Mouse (Mus musculus) heart, embryonic 11.5 days (tissue): ENCODE data around the gene Ophn1. TPM values are rescaled to one million over a fixed set of nuclear protein-coding genes. Genes with fewer than 3 reads are reported as not detected.

Experiments
- ATAC-seq: fragments of 200-750 bp; cut with Nextera tagmentation; replicated peaks from 2 replicates; pipeline ENCODE4 v1.8.0; 2017; ENCODE audit warnings: moderate library complexity; ENCODE audit not compliant: insufficient number of reproducible peaks, low FRiP score, low TSS enrichment
- H3K27ac ChIP-seq: fragments of 300-500 bp; sonication (generic); 2 replicates; pipeline ENCODE4 v1.5.1; 2014; ENCODE audit warnings: mild to moderate bottlenecking, low read depth, low read length
- H3K27me3 ChIP-seq: fragments of 300-500 bp; sonication (generic); 2 replicates; pipeline ENCODE4 v1.6.1; 2014; ENCODE audit warnings: mild to moderate bottlenecking, low read length, mixed read lengths; ENCODE audit not compliant: control insufficient read depth, insufficient read depth
- H3K36me3 ChIP-seq: fragments of 300-500 bp; sonication (generic); 2 replicates; pipeline ENCODE4 v1.6.1; 2014; ENCODE audit warnings: mild to moderate bottlenecking, low read length, moderate library complexity, mixed read lengths; ENCODE audit not compliant: control insufficient read depth, insufficient read depth
- H3K4me1 ChIP-seq: fragments of 300-500 bp; sonication (generic); 2 replicates; pipeline ENCODE4 v1.6.1; 2014; ENCODE audit warnings: low read length; ENCODE audit not compliant: control insufficient read depth, insufficient read depth
- H3K4me2 ChIP-seq: fragments of 300-500 bp; sonication (generic); 2 replicates; pipeline ENCODE4 v1.6.1; 2014; ENCODE audit warnings: mild to moderate bottlenecking, moderate library complexity
- H3K4me3 ChIP-seq: fragments of 300-500 bp; sonication (generic); 2 replicates; pipeline ENCODE4 v1.5.1; 2014; ENCODE audit warnings: low read depth, low read length
- H3K9ac ChIP-seq: fragments of 300-500 bp; sonication (generic); 2 replicates; pipeline ENCODE4 v1.6.1; 2014; ENCODE audit warnings: mild to moderate bottlenecking, low read depth, low read length, moderate library complexity
- H3K9me3 ChIP-seq: fragments of 300-500 bp; sonication (generic); replicated peaks from 2 replicates; pipeline ENCODE4 v1.6.1; 2016; ENCODE audit warnings: low read length; ENCODE audit not compliant: control insufficient read depth
- WGBS: fragments of 180-500 bp; shearing (Covaris S2); extraction: QIAGEN DNeasy Blood & Tissue Kit; methylation state at CpG from one replicate; pipeline ENCODE4 v1.1.7; 2014; ENCODE audit not compliant: insufficient replicate concordance; 5-methylcytosine and 5-hydroxymethylcytosine counted together
- polyA plus RNA-seq: library from polyadenylated mRNA; unstranded; fragments of >200 nt; fragmentation: Nextera tagmentation; extraction: Ambion mirVana; gene quantifications from 2 replicates; pipeline ENCODE4 v1.2.1, GENCODE M21; 2014

Ophn1 gene
- polyA plus RNA-seq = 10.4 and 11.4 TPM in 2 replicates

- Histone ChIP-seq H3K4me3 (peak within 1 kb of the TSS; percentile 56), H3K9me3 (no peaks in the 10 kb centered on the region), H3K4me1 (no peaks in the 10 kb centered on the region), H3K4me2 (peak within 1 kb of the TSS; percentile 64), H3K9ac (peak within 1 kb of the TSS; percentile 69), H3K27ac (peak within 1 kb of the TSS; percentile 71), H3K36me3 (no peaks in the 10 kb centered on the region), H3K27me3 (no peaks in the 10 kb centered on the region)
- WGBS = 13% methylated on average over 48 of the region's 48 CpGs
- peak; percentile 85 for ATAC-seq
These were observed at the start of gene Ophn1 for GRCm38 (mm10) chrX:98890406-98891116. TSS of gene Ophn1 (minus strand) at chrX:98891025.

- Histone ChIP-seq H3K27ac (peak overlapping the region; percentile 95), H3K4me1 (no peaks in the 10 kb centered on the region), H3K4me3 (peak overlapping the region; percentile 59), H3K9ac (peak overlapping the region; percentile 79), H3K36me3 (no peaks in the 10 kb centered on the region), H3K4me2 (peak overlapping the region; percentile 63), H3K9me3 (no peaks in the 10 kb centered on the region), H3K27me3 (no peaks in the 10 kb centered on the region; the same call in 1 of the 2 replicates)
- WGBS = 18% methylated on average over 53 of the region's 57 CpGs
- ATAC-seq = peak; percentile 89
These were observed 46.9 kb upstream of the Ophn1 start for GRCm38 (mm10) chrX:98937555-98938294.

GRCm38 (mm10) chrX:98936707-98937554 is 46.1 kb upstream of the Ophn1 start:
- Histone ChIP-seq H3K9me3 (no peaks in the 10 kb centered on the region), H3K27me3 (no peaks in the 10 kb centered on the region; the same call in 1 of the 2 replicates), H3K4me2 (peak overlapping the region; percentile 63), H3K4me3 (peak overlapping the region; percentile 59), H3K27ac (peak overlapping the region; percentile 95), H3K36me3 (no peaks in the 10 kb centered on the region), H3K9ac (peak overlapping the region; percentile 79), H3K4me1 (no peaks in the 10 kb centered on the region)
- 21% methylated on average over 66 of the region's 66 CpGs for WGBS
- ATAC-seq = peak; percentile 88

GRCm38 (mm10) chrX:98936101-98936500 is 45.3 kb upstream of the Ophn1 start, which contains the start of gene Yipf6:
TSS of gene Yipf6 (plus strand) at chrX:98936316.
- peak within 1 kb of the TSS; percentile 63 for H3K4me2 ChIP-seq
- WGBS = 62% methylated on average over 3 of the region's 3 CpGs
- H3K9me3 ChIP-seq = no peaks in the 10 kb centered on the region
- H3K4me3 ChIP-seq = peak within 1 kb of the TSS; percentile 59
- peak within 1 kb of the TSS; percentile 95 for H3K27ac ChIP-seq
- H3K9ac ChIP-seq = peak within 1 kb of the TSS; percentile 79
- no peak for ATAC-seq
- H3K27me3 ChIP-seq = no peaks in the 10 kb centered on the region; the same call in 1 of the 2 replicates
- no peaks in the 10 kb centered on the region for H3K36me3 ChIP-seq
- no peaks in the 10 kb centered on the region for H3K4me1 ChIP-seq

GRCm38 (mm10) chrX:98919423-98919822 is 28.6 kb upstream of the Ophn1 start:
- no peak overlapping the region for H3K4me2 ChIP-seq

GRCm38 (mm10) chrX:98908910-98909309 is 18.1 kb upstream of the Ophn1 start:
- WGBS = 50% methylated on average over 1 of the region's 1 CpGs

More at GRCm38 (mm10) chrX:98919423-98919822, 28.6 kb upstream of the Ophn1 start:
- no peaks in the 10 kb centered on the region for H3K9me3 ChIP-seq
- H3K4me1 ChIP-seq = no peaks in the 10 kb centered on the region
- no peak for ATAC-seq
- H3K9ac ChIP-seq = no peak overlapping the region
- no peaks in the 10 kb centered on the region for H3K27me3 ChIP-seq
- H3K36me3 ChIP-seq = no peaks in the 10 kb centered on the region
- no peak overlapping the region for H3K27ac ChIP-seq
- 20% methylated on average over 6 of the region's 6 CpGs for WGBS
- no peak overlapping the region for H3K4me3 ChIP-seq

GRCm38 (mm10) chrX:98904226-98904625 is 13.4 kb upstream of the Ophn1 start:
- H3K4me1 ChIP-seq = no peaks in the 10 kb centered on the region
- no peaks in the 10 kb centered on the region for H3K36me3 ChIP-seq
- no peak for ATAC-seq
- no peaks in the 10 kb centered on the region for H3K9me3 ChIP-seq
- WGBS = 84% methylated on average over 6 of the region's 6 CpGs
- no peak overlapping the region for H3K4me3 ChIP-seq
- no peak overlapping the region for H3K4me2 ChIP-seq
- H3K27ac ChIP-seq = no peak overlapping the region
- H3K27me3 ChIP-seq = no peaks in the 10 kb centered on the region
- no peak overlapping the region for H3K9ac ChIP-seq

More at GRCm38 (mm10) chrX:98908910-98909309, 18.1 kb upstream of the Ophn1 start:
- ATAC-seq = no peak
- H3K9me3 ChIP-seq = no peaks in the 10 kb centered on the region
- no peak overlapping the region for H3K27ac ChIP-seq
- no peaks in the 10 kb centered on the region for H3K4me1 ChIP-seq
- no peaks in the 10 kb centered on the region for H3K27me3 ChIP-seq
- no peaks in the 10 kb centered on the region for H3K36me3 ChIP-seq
- H3K9ac ChIP-seq = no peak overlapping the region
- no peak overlapping the region for H3K4me2 ChIP-seq
- H3K4me3 ChIP-seq = no peak overlapping the region

- Histone ChIP-seq H3K36me3 (no peaks in the 10 kb centered on the region), H3K27me3 (no peaks in the 10 kb centered on the region), H3K4me2 (no peak overlapping the region), H3K27ac (no peak overlapping the region), H3K4me1 (no peaks in the 10 kb centered on the region), H3K4me3 (no peak overlapping the region), H3K9ac (no peak overlapping the region), H3K9me3 (no peaks in the 10 kb centered on the region)
- ATAC-seq = no peak
- 79% methylated on average over 3 of the region's 3 CpGs for whole genome bisulfite sequencing
These were observed 7.5 kb upstream of the Ophn1 start for GRCm38 (mm10) chrX:98898307-98898706.
